Mouse (Mus musculus) retina, embryonic 14.5 days (tissue): ENCODE results near the gene Hras.

ENCODE experiments used
- DNase-seq: peaks from one replicate; pipeline ENCODE4 v3.0.0-alpha.2; 2015; ENCODE audit warnings: low spot score

Gene Hras

GRCm38 (mm10) chr7:141213605-141214235, 19.9 kb upstream of the Hras start, which contains the start of gene Lmntd2:
Lmntd2 (minus strand) TSS chr7:141214080.
- DNase-seq, result no peak

GRCm38 (mm10) chr7:141213133-141213532, 19.3 kb upstream of the Hras start:
- DNase-seq, result no peak

GRCm38 (mm10) chr7:141210606-141211131, 16.9 kb upstream of the Hras start:
- DNase-seq, result no peak

- DNase-seq, result no peak
Observed at GRCm38 (mm10) chr7:141210137-141210536, 16.3 kb upstream of the Hras start.

GRCm38 (mm10) chr7:141209526-141209925, 15.7 kb upstream of the Hras start:
- no peak for DNase-seq

GRCm38 (mm10) chr7:141206182-141206937, 12.6 kb upstream of the Hras start:
- no peak for DNase-seq

- no peak for DNase-seq
Observed at GRCm38 (mm10) chr7:141205504-141205903, 11.7 kb upstream of the Hras start.

GRCm38 (mm10) chr7:141204546-141204945, 10.7 kb upstream of the Hras start:
- no peak for DNase-seq

- DNase-seq, result no peak
Observed at GRCm38 (mm10) chr7:141198121-141198520, 4.3 kb upstream of the Hras start.

GRCm38 (mm10) chr7:141196619-141197282, 2.9 kb upstream of the Hras start:
- no peak for DNase-seq

GRCm38 (mm10) chr7:141195754-141196153, 1.9 kb upstream of the Hras start:
- no peak for DNase-seq

GRCm38 (mm10) chr7:141194830-141195229, 1.0 kb upstream of the Hras start:
- peak; percentile 93 for DNase-seq

- no peak for DNase-seq
Observed at GRCm38 (mm10) chr7:141194409-141194808, 604 bp upstream of the Hras start.

- no peak for DNase-seq
Observed at GRCm38 (mm10) chr7:141193348-141193856, 403 bp downstream of the Hras start.

- DNase-seq, result no peak
Observed at GRCm38 (mm10) chr7:141192776-141193347, 943 bp downstream of the Hras start.

GRCm38 (mm10) chr7:141191796-141192685, 1.8 kb downstream of the Hras start:
- no peak for DNase-seq

- DNase-seq, result no peak
Observed at GRCm38 (mm10) chr7:141191036-141191435, 2.8 kb downstream of the Hras start.

GRCm38 (mm10) chr7:141190220-141190619, 3.6 kb downstream of the Hras start:
- DNase-seq, result no peak

- DNase-seq, result no peak
Observed at GRCm38 (mm10) chr7:141188733-141189132, 5.1 kb downstream of the Hras start.

GRCm38 (mm10) chr7:141188194-141188593, 5.6 kb downstream of the Hras start:
- DNase-seq, result no peak

GRCm38 (mm10) chr7:141176173-141176572, 17.6 kb downstream of the Hras start:
- peak; percentile 94 for DNase-seq
